Mouse (Mus musculus): ENCODE results near the gene Lacc1.

GRCm38 (mm10) chr14:77005566-77005965 is 31.1 kb downstream of the Lacc1 start:
- no peak for TF ChIP-seq CTCF (IDR thresholded peaks at IDR 0.05; ENCODE audit: low read depth, low read length)
- TF ChIP-seq POLR2A (IDR thresholded peaks at IDR 0.05; ENCODE audit: insufficient read depth, low read length) = no peak

Measured in ES-Bruce4 (cell line).